Mouse (Mus musculus) heart, postnatal 14 days (tissue): ENCODE results near the gene Pepd. TPM values are rescaled to one million over a fixed set of nuclear protein-coding genes. Genes with fewer than 3 reads are reported as not detected.
A peak's percentile ranks its signal among the peaks of the same experiment; 100 is the strongest.
"Not testable (repeated sequence)": the region's sequence is repeated elsewhere in the genome, so short reads cannot be mapped to it uniquely, and the experiment has no call there.

Experiments
- DNase-seq, 2 experiments: peaks; one replicate each; pipeline ENCODE4 v3.0.0; 2021 to 2022
- intact Hi-C: fragments of 180-260 bp; cut with DNase I; formaldehyde crosslinking; loops from one replicate; pipeline ENCODE4 v1.15.1; 2025
- total RNA-seq, 2 experiments: library from RNA; stranded (reverse); gene quantifications; 2 replicates each; pipeline ENCODE4 v1.2.3; 2021

The Pepd gene
- total RNA-seq, 2 experiments from 2014 or later, result 22.2 to 23.9 TPM

- intact Hi-C loops, result no loop called here
Observed at GRCm38 (mm10) chr7:34975913-34976312, 63.7 kb downstream of the Pepd start.

GRCm38 (mm10) chr7:34977403-34977802 is 65.2 kb downstream of the Pepd start:
- intact Hi-C loops, result no loop called here

More at GRCm38 (mm10) chr7:34975913-34976312, 63.7 kb downstream of the Pepd start:
- no peak for DNase-seq

GRCm38 (mm10) chr7:34981803-34982202 is 69.6 kb downstream of the Pepd start:
- intact Hi-C loops, result no loop called here

More at GRCm38 (mm10) chr7:34977403-34977802, 65.2 kb downstream of the Pepd start:
- DNase-seq, result no peak

GRCm38 (mm10) chr7:34982372-34982771 is 70.2 kb downstream of the Pepd start:
- intact Hi-C loops, DNase-seq: not testable (repeated sequence)

More at GRCm38 (mm10) chr7:34981803-34982202, 69.6 kb downstream of the Pepd start:
- no peak for DNase-seq

GRCm38 (mm10) chr7:34983702-34984475 is 71.7 kb downstream of the Pepd start:
- intact Hi-C loops, result no loop called here
- DNase-seq, result no peak

- peak; percentile 28 to 33 for DNase-seq
- intact Hi-C loops, result no loop called here
Observed at GRCm38 (mm10) chr7:34984526-34985133, 72.5 kb downstream of the Pepd start.

GRCm38 (mm10) chr7:34985216-34985615 is 73.0 kb downstream of the Pepd start:
- no peak for DNase-seq
- intact Hi-C loops, result no loop called here

- no peak for DNase-seq
- intact Hi-C loops, result no loop called here
Observed at GRCm38 (mm10) chr7:34985646-34986045, 73.5 kb downstream of the Pepd start.

GRCm38 (mm10) chr7:34986575-34987150 is 74.5 kb downstream of the Pepd start:
- intact Hi-C loops, result no loop called here
- peak in 1 of 2 experiments; percentile 14 for DNase-seq

- intact Hi-C loops, result no loop called here
- no peak for DNase-seq
Observed at GRCm38 (mm10) chr7:34987258-34987657, 75.1 kb downstream of the Pepd start.

- intact Hi-C loops, result no loop called here
- no peak for DNase-seq
Observed at GRCm38 (mm10) chr7:34988488-34988887, 76.3 kb downstream of the Pepd start.

GRCm38 (mm10) chr7:34991731-34992246 is 79.6 kb downstream of the Pepd start:
- no peak for DNase-seq
- intact Hi-C loops, result no loop called here

- no peak for DNase-seq
- intact Hi-C loops, result no loop called here
Observed at GRCm38 (mm10) chr7:34992766-34993165, 80.6 kb downstream of the Pepd start.

- intact Hi-C loops, result no loop called here
- DNase-seq, result no peak
Observed at GRCm38 (mm10) chr7:34995872-34996662, 83.9 kb downstream of the Pepd start.

- intact Hi-C loops, result loop anchor here (5.0 kb wide), 1 partner anchor 324 kb away; no protein-coding TSS in a partner anchor
- DNase-seq, result peak; percentile 59 to 63
Observed at GRCm38 (mm10) chr7:35000839-35001238, 88.7 kb downstream of the Pepd start.

- intact Hi-C loops, result loop anchor here (5.0 kb wide), 1 partner anchor 326 kb away; no protein-coding TSS in a partner anchor
- DNase-seq, result no peak
Observed at GRCm38 (mm10) chr7:35003171-35003737, 91.1 kb downstream of the Pepd start.

- intact Hi-C loops, result no loop called here
- DNase-seq, result no peak
Observed at GRCm38 (mm10) chr7:35006661-35007060, 94.5 kb downstream of the Pepd start.

- intact Hi-C loops, result no loop called here
- no peak for DNase-seq
Observed at GRCm38 (mm10) chr7:35013228-35013627, 101.0 kb downstream of the Pepd start.

GRCm38 (mm10) chr7:35015252-35015651 is 103.1 kb downstream of the Pepd start:
- no peak for DNase-seq
- intact Hi-C loops, result no loop called here

- intact Hi-C loops, result no loop called here
- no peak for DNase-seq
Observed at GRCm38 (mm10) chr7:35021365-35021764, 109.2 kb downstream of the Pepd start.
